Mouse (Mus musculus) inflammation-experienced regulatory T-cells, adult 6 months (primary cell): Measurements from ENCODE around the gene Syt10. TPM values are rescaled to one million over a fixed set of nuclear protein-coding genes. Genes with fewer than 3 reads are reported as not detected.
"Not testable (repeated sequence)": the region's sequence is repeated elsewhere in the genome, so short reads cannot be mapped to it uniquely, and the experiment has no call there.

ENCODE experiments used
- ATAC-seq: one replicate; pipeline ENCODE4 v1.8.0; 2017
- polyA plus RNA-seq, 3 experiments: library from polyadenylated mRNA; unstranded; fragments of 100-300 nt; shearing (Covaris generic); gene quantifications; one replicate each; pipeline ENCODE4 v1.2.1; 2017

Syt10 gene
- not detected for polyA plus RNA-seq

GRCm38 (mm10) chr15:89841364-89842017 lies at the start of gene Syt10:
Syt10 (minus strand) TSS chr15:89841860.
- ATAC-seq, result no peak

- no peak for ATAC-seq
Measured at GRCm38 (mm10) chr15:89883799-89884198, 42.1 kb upstream of the Syt10 start.

- no peak for ATAC-seq
Measured at GRCm38 (mm10) chr15:89878981-89879380, 37.3 kb upstream of the Syt10 start.

GRCm38 (mm10) chr15:89816098-89816497 lies 25.6 kb downstream of the Syt10 start:
- ATAC-seq, result no peak

- ATAC-seq, result no peak
Measured at GRCm38 (mm10) chr15:89804478-89804877, 37.2 kb downstream of the Syt10 start.

- ATAC-seq, result no peak
Measured at GRCm38 (mm10) chr15:89779928-89780327, 61.7 kb downstream of the Syt10 start.

GRCm38 (mm10) chr15:89766016-89766415 lies 75.6 kb downstream of the Syt10 start:
- not testable (repeated sequence) for ATAC-seq

- no peak for ATAC-seq
Measured at GRCm38 (mm10) chr15:89733611-89734010, 108.0 kb downstream of the Syt10 start.

Other genes with a start within 250 kb of the Syt10 start
- 1 to 10 TPM; 1.5 to 2.2 (median 1.5) TPM for gene Rabl2, start 249.9 kb downstream of the Syt10 start, polyA plus RNA-seq